ENCODE assay signal across 31 mouse cellular contexts in genomic region chr7:28044524-28044923, GRCm38 (mm10). TPM values are rescaled to one million over a fixed set of nuclear protein-coding genes. Genes with fewer than 3 reads are reported as not detected.
"Had no signal": no experiment of that assay in that cellular context is flagged by ENCODE, and none has a peak within 500 bp of the region (broad histone marks: within the 10 kb centered on the region; RNA-seq: fewer than 3 reads in every experiment).

No protein-coding gene starts in this region.

- H3K4me3 ChIP-seq: gastrocnemius, adult 2 months; hindbrain, embryonic 10.5 days; hindbrain, embryonic 12.5 days; intestine, embryonic 15.5 days; layer of hippocampus, adult 2 months; left cerebral cortex, adult 2 months; limb, embryonic 10.5 days; limb, embryonic 12.5 days; liver, embryonic 13.5 days; liver, embryonic 15.5 days had no signal

- H3K27ac ChIP-seq: gastrocnemius, adult 2 months; hindbrain, embryonic 10.5 days; hindbrain, embryonic 12.5 days; hindbrain, embryonic 14.5 days; intestine, embryonic 15.5 days; layer of hippocampus, adult 2 months; left cerebral cortex, adult 2 months; limb, embryonic 10.5 days; limb, embryonic 12.5 days; liver, embryonic 13.5 days; liver, embryonic 15.5 days had no signal

- H3K9me3 ChIP-seq: hindbrain, embryonic 10.5 days; hindbrain, embryonic 12.5 days; intestine, embryonic 15.5 days; limb, embryonic 10.5 days; limb, embryonic 12.5 days; liver, embryonic 13.5 days; liver, embryonic 15.5 days had no signal

- H3K4me2 ChIP-seq: heart, embryonic 11.5 days; hindbrain, embryonic 12.5 days; hindbrain, embryonic 14.5 days; intestine, embryonic 15.5 days; limb, embryonic 12.5 days; liver, embryonic 11.5 days; liver, embryonic 13.5 days; liver, embryonic 15.5 days had no signal

- ATAC-seq: hindbrain, embryonic 16.5 days; inflammation-experienced regulatory T-cells, adult 6 months; intestine, embryonic 15.5 days; intestine, postnatal 0 days; liver, postnatal 0 days had no signal

- H3K27me3 ChIP-seq: hindbrain, embryonic 12.5 days; intestine, embryonic 15.5 days; limb, embryonic 12.5 days; liver, embryonic 13.5 days; liver, embryonic 15.5 days had no signal

- DNase-seq: gastrocnemius, adult 2 months; gastrocnemius, postnatal 10 days; gastrocnemius, postnatal 25 days; heart, postnatal 10 days; heart, postnatal 4 days; kidney, adult 18-20 months; kidney, adult 8-10 months; kidney, postnatal 10 days; kidney, postnatal 25 days; kidney, postnatal 4 days; liver; liver, embryonic 13.5 days; liver, postnatal 0 days had no signal

- H3K9ac ChIP-seq: hindbrain, embryonic 12.5 days; hindbrain, embryonic 14.5 days; intestine, embryonic 15.5 days; limb, embryonic 12.5 days; liver, embryonic 13.5 days; liver, embryonic 15.5 days; liver, postnatal 0 days had no signal

RNA-seq across cellular contexts. Expression of gene Fcgbp, which starts 26.5 kb away (rescaled TPM):
- total RNA-seq: gastrocnemius, adult 2 months; gastrocnemius, postnatal 25 days; granulocyte monocyte progenitor cell, adult 5-6 weeks; heart, adult 8-10 months; heart, postnatal 25 days had no signal
- polyA plus RNA-seq: heart, embryonic 14.5 days; inflammation-experienced regulatory T-cells, adult 6 months; liver, embryonic 11.5 days; liver, postnatal 0 days had no signal
